Mouse (Mus musculus) heart, embryonic 12.5 days (tissue): ENCODE data around the gene Cdh22. TPM values are rescaled to one million over a fixed set of nuclear protein-coding genes. Genes with fewer than 3 reads are reported as not detected.

ENCODE experiments used
- ATAC-seq: fragments of 200-750 bp; cut with Nextera tagmentation; 2 replicates; pipeline ENCODE4 v1.8.0; 2017; ENCODE audit warnings: moderate TSS enrichment, moderate library complexity; ENCODE audit not compliant: insufficient number of reproducible peaks, low FRiP score
- H3K27ac ChIP-seq: fragments of 300-500 bp; sonication (generic); 2 replicates; pipeline ENCODE4 v1.5.1; 2016; ENCODE audit warnings: mild to moderate bottlenecking, moderate library complexity; ENCODE audit not compliant: poor library complexity, severe bottlenecking
- H3K27me3 ChIP-seq: fragments of 300-500 bp; sonication (generic); replicated peaks from 2 replicates; pipeline ENCODE4 v1.6.1; 2016; ENCODE audit warnings: mild to moderate bottlenecking, moderate library complexity
- H3K36me3 ChIP-seq: fragments of 300-500 bp; sonication (generic); 2 replicates; pipeline ENCODE4 v1.6.1; 2016; ENCODE audit warnings: mild to moderate bottlenecking, moderate library complexity
- H3K4me1 ChIP-seq: fragments of 300-500 bp; sonication (generic); replicated peaks from 2 replicates; pipeline ENCODE4 v1.6.1; 2016; ENCODE audit warnings: mild to moderate bottlenecking
- H3K4me2 ChIP-seq: fragments of 300-500 bp; sonication (generic); 2 replicates; pipeline ENCODE4 v1.6.1; 2016; ENCODE audit warnings: mild to moderate bottlenecking, moderate library complexity
- H3K4me3 ChIP-seq: fragments of 300-500 bp; sonication (generic); 2 replicates; pipeline ENCODE4 v1.5.1; 2016; ENCODE audit warnings: mild to moderate bottlenecking
- H3K9ac ChIP-seq: fragments of 300-500 bp; sonication (generic); 2 replicates; pipeline ENCODE4 v1.6.1; 2016; ENCODE audit warnings: mild to moderate bottlenecking, moderate library complexity
- H3K9me3 ChIP-seq: fragments of 300-500 bp; sonication (generic); replicated peaks from 2 replicates; pipeline ENCODE4 v1.6.1; 2016; ENCODE audit warnings: mild to moderate bottlenecking, moderate library complexity
- WGBS: fragments of 180-500 bp; shearing (Covaris S2); methylation state at CpG from one replicate; pipeline ENCODE4 v1.1.7; 2016; 5-methylcytosine and 5-hydroxymethylcytosine counted together
- polyA plus RNA-seq: library from polyadenylated mRNA; unstranded; fragments of >200 nt; fragmentation: Nextera tagmentation; extraction: Ambion mirVana; gene quantifications from 2 replicates; pipeline ENCODE4 v1.2.1, GENCODE M21; 2016

Gene Cdh22
- polyA plus RNA-seq, 1 experiment from 2014 or later = not detected

DNA sequence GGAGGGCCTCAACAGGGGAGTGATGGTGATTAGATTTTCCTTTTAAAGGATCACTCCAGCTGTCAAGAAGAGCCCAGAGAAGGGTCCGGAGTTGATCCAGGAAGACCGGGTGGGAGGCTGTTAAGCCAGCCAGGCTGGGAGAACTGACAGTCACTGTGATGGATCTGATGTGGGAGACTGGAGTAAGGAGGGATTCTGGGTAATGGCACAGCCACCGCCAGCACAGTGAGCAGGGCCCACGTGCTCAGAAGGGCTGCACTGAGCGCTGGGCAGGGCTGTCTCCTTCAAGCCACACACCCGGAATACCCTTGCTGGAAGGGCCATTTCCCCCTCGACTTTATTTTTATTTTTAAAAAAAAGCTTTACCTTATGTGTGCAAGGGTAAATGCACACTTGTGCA is 29.7 kb downstream of the Cdh22 start:
- no peak for ATAC-seq

DNA sequence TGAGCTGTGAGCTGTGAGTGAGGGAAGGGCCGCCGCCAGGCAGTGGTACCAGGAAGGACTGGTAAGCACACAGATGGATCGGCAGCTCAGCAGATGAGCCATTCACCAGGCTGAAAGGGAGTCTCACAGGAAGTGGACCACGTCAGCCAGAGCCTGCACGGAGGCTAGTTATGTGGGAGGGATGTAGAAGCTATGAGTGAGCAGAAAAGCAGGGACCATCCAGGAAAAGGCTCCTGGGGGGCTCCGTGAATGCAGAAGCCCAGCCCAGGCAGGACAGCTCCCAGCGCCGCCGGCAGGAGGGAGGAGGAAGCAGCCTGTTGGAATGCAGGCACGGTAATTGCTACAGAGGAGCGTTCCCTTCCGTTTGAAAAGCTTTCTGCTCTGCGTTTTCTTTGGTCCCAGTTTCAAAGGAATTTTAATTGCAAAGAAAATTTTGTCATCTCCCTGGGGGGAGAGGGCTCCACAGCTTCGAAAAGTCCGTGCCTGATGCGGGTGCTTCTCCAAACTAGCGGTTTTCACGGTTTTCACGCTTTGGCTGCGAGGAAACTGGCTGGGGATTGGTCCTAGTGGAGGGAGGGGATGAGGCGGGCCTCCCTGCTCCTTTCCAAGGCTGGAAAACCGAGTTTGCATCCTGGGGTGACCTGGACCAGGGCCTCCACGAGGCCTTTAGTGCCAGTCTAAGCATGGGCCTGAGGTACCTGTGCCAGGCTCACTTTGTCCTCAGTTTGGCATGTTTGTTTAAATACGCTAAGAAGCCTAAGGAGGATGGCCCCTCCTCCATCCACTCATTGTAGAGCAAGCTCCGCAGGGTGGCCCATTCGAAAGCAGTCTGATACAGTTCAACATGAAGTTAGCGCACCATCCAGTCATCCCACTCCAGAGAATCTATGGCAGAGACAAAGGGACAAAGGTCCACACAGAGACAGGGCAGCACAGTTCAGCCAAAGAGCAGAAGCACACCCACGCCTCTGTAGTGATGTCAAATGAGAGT is 32.6 kb downstream of the Cdh22 start:
- 6% methylated on average over 28 of the region's 28 CpGs for WGBS
- Histone ChIP-seq H3K4me3 (peak overlapping the region; percentile 32), H3K27ac (no peak overlapping the region), H3K9me3 (0 out of 2 replicates have a peak, but pooled peaks cover 3% of the 10 kb centered on the region), H3K4me1 (peaks cover 7% of the 10 kb centered on the region), H3K36me3 (no peaks in the 10 kb centered on the region), H3K4me2 (peak overlapping the region; percentile 67), H3K27me3 (peaks cover 92% of the 10 kb centered on the region), H3K9ac (peak overlapping the region; percentile 28; the same call in 1 of the 2 replicates)
- ATAC-seq = no peak

More for the DNA sequence above, 29.7 kb downstream of the Cdh22 start:
- no peaks in the 10 kb centered on the region for H3K9me3 ChIP-seq
- no peak overlapping the region for H3K4me3 ChIP-seq
- peaks cover 7% of the 10 kb centered on the region for H3K4me1 ChIP-seq
- no peak overlapping the region for H3K27ac ChIP-seq
- no peaks in the 10 kb centered on the region for H3K36me3 ChIP-seq
- H3K27me3 ChIP-seq = peaks cover 90% of the 10 kb centered on the region
- 30% methylated on average over 7 of the region's 7 CpGs for WGBS
- no peak overlapping the region for H3K9ac ChIP-seq
- no peak overlapping the region for H3K4me2 ChIP-seq

DNA sequence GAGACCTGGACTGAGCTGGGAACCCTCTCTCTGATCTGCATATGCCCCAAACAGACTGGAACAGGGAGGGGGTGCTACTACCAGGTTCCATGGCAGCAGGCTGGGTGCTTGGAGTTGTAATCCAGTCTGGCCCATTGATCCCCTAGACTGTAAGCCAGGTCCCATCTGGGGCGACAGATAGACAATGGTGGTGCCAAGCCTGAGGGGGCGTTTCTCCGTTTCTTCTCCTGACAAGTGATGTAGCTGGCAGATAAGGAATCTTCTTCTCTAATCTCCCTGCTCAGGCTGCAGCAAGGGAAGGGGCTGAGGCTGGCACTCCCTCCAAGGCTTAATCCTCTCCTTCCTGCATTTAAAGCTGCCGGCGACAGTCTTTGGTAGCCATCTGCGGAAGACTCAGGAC is 37.1 kb downstream of the Cdh22 start:
- H3K27ac ChIP-seq = no peak overlapping the region
- H3K36me3 ChIP-seq = no peaks in the 10 kb centered on the region
- ATAC-seq = no peak
- no peak overlapping the region for H3K4me3 ChIP-seq
- H3K4me2 ChIP-seq = no peak overlapping the region
- H3K9me3 ChIP-seq = 0 out of 2 replicates have a peak, but pooled peaks cover 3% of the 10 kb centered on the region
- WGBS = 36% methylated on average over 6 of the region's 6 CpGs
- peaks cover 14% of the 10 kb centered on the region for H3K4me1 ChIP-seq
- no peak overlapping the region for H3K9ac ChIP-seq
- peaks cover 93% of the 10 kb centered on the region for H3K27me3 ChIP-seq

DNA sequence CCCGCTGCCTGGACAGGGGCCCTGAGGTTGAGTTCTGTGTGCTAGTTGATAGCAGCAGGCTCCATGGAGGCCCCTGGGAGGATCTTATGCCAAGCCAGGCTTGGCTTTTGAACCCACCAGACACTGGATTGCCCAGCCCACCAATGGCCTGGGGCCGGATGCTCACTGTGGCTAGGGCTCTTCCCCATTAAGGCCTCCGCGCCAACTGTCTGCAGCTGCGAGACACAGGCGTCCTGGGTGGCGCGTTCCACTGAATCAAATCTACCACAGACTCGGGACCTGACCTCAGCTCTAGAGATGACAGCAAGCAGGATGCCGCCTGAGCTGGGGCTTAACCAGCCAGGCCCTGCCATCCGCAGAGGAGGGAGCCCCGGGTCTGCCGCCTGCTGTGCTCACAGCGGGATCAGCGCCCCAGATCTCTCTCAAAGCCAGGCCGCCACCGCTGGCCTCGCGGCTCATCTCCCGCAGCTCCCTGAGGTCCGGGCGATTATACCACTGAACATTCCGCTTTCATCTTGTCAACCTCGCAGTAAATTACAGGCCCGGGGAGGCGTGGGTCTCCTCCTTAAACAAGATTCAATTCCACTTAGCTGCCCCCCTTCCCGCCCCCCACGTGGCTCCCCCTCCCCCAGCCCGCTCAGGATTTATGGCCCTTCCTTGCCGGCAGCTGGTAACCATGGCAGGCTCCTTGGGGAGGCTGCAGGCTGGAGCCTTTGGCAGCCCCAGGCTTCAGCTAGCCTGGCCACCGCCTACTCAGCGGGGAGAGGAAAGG is 39.1 kb downstream of the Cdh22 start:
- WGBS = 8% methylated on average over 32 of the region's 32 CpGs
- H3K4me1 ChIP-seq = peaks cover 8% of the 10 kb centered on the region; the same call in 1 of the 2 replicates
- no peak overlapping the region for H3K27ac ChIP-seq
- peak overlapping the region; percentile 24 for H3K4me2 ChIP-seq
- H3K36me3 ChIP-seq = no peaks in the 10 kb centered on the region
- no peak overlapping the region for H3K9ac ChIP-seq
- ATAC-seq = no peak
- H3K4me3 ChIP-seq = no peak overlapping the region
- peaks cover 93% of the 10 kb centered on the region for H3K27me3 ChIP-seq
- H3K9me3 ChIP-seq = 0 out of 2 replicates have a peak, but pooled peaks cover 3% of the 10 kb centered on the region

DNA sequence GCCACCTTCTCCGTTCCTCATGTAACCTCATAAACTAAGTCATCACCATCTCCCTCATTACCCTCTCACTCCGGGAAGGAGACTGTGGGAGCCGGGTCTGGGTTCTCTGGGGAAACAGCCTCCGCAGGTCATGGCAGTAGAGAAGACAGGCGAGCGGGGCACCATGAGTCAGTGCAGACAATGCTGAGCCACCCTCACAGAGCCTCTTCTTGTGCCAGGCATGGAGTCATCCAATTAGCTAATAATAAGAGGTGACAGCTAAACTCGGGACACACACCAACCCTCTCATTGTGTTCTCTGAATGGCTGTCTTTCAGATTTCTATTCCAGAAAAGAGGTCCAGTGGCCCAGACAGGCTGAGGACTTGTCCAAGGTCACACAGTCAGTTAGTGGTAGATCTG is 43.2 kb downstream of the Cdh22 start:
- Histone ChIP-seq H3K27me3 (peaks cover 88% of the 10 kb centered on the region), H3K4me2 (no peak overlapping the region), H3K4me3 (no peak overlapping the region), H3K27ac (no peak overlapping the region), H3K36me3 (no peaks in the 10 kb centered on the region), H3K4me1 (peaks cover 8% of the 10 kb centered on the region; the same call in 1 of the 2 replicates), H3K9me3 (no peaks in the 10 kb centered on the region), H3K9ac (no peak overlapping the region)
- ATAC-seq = no peak
- WGBS = 78% methylated on average over 7 of the region's 7 CpGs

DNA sequence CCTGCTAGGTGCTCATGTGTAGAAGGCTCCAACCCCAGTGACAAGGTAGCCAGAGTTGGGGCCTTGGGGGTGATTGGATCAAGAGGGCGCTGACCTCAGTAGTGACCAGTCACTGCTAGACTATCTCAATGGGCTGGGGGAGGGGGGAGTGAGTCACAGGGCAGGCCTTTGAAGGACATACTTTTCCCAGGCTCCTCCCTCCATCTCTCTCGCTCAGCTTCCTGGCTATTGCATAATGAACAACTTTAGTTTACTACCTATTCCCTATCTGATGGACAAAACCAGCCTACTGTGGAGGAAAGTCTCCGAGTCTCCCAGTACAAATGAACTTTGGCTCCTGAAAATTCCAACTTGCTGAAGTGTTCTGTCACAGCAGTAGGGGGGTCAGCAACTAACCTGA is 45.1 kb downstream of the Cdh22 start:
- Histone ChIP-seq H3K4me3 (no peak overlapping the region), H3K27me3 (peaks cover 79% of the 10 kb centered on the region), H3K4me1 (no peaks in the 10 kb centered on the region), H3K4me2 (no peak overlapping the region), H3K27ac (no peak overlapping the region), H3K36me3 (no peaks in the 10 kb centered on the region), H3K9ac (no peak overlapping the region), H3K9me3 (no peaks in the 10 kb centered on the region)
- ATAC-seq = no peak
- 50% methylated on average over 3 of the region's 3 CpGs for WGBS

DNA sequence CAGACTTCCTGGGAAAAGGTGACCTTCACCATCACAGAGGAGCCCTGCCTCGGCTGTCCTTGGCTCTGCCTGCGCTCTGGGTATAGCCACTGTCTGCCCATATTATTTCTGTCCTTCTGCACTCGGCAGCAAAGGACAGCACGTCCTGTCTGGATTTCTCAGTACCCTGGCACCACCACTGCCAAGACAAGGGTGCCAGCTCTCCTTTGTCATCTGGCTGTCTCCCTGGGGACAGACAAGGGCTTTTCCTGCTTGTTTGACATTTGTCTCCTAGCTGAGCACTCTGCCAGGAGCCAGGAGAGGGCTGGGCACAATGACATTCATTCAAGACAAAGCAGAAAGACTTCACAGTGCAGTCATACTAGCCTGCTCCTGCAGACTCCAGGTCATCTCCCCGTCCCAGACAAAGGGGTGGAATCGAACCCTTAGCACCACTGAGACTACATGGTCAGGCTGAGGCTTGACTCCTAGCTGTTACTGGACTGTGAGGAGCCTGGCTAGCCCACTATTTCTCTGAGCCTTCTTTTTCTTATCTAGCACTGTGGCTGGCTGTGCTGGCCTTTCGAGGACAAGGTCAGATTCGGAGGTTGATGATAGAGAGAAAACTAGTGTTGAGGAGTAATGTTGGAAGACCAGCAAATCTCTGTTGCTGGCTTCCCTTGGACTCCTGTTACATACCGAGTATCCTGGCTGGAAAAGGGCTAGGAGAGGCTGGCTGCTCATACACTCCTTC is 46.8 kb downstream of the Cdh22 start:
- Histone ChIP-seq H3K4me3 (no peak overlapping the region), H3K36me3 (no peaks in the 10 kb centered on the region), H3K4me2 (no peak overlapping the region), H3K9ac (no peak overlapping the region), H3K9me3 (no peaks in the 10 kb centered on the region), H3K27me3 (peaks cover 77% of the 10 kb centered on the region), H3K4me1 (peaks cover 9% of the 10 kb centered on the region), H3K27ac (no peak overlapping the region)
- no peak for ATAC-seq
- WGBS = 62% methylated on average over 9 of the region's 9 CpGs

DNA sequence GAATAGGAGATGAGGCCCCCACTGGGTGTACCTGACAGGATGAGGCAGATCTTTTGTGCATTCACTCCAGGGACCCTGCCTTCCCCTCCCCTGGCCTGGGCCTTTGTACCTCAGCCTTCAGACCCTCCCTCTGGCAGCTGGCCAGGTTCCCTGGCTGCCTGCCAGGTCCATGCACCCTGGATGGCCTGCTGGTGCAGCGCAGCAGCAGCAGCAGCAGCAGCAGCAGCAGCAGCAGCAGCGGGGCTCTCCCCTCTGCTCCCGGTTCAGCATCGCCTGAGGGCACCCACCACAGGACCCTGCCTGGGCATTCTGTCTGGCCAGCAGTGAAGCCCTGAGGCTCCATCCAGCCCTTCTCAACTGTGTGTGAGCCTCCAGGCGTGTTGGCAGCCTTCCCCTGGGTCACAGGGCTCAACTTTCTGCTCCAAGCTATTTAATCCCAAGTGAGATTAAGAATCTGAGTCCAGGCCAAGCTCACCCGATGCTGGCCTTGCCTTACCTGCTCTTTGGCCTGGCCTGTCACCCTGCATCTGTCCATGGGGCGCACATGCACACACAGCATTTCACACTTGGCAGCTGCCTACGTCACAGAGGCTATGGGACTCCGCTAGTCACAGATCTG is 50.5 kb downstream of the Cdh22 start:
- H3K27me3 ChIP-seq = peaks cover 84% of the 10 kb centered on the region
- H3K9ac ChIP-seq = no peak overlapping the region
- H3K36me3 ChIP-seq = no peaks in the 10 kb centered on the region
- no peak overlapping the region for H3K27ac ChIP-seq
- H3K4me3 ChIP-seq = no peak overlapping the region
- H3K4me2 ChIP-seq = no peak overlapping the region
- H3K9me3 ChIP-seq = no peaks in the 10 kb centered on the region
- ATAC-seq = peak; percentile 65; the same call in 1 of the 2 replicates
- WGBS = 40% methylated on average over 9 of the region's 9 CpGs
- peaks cover 14% of the 10 kb centered on the region for H3K4me1 ChIP-seq

DNA sequence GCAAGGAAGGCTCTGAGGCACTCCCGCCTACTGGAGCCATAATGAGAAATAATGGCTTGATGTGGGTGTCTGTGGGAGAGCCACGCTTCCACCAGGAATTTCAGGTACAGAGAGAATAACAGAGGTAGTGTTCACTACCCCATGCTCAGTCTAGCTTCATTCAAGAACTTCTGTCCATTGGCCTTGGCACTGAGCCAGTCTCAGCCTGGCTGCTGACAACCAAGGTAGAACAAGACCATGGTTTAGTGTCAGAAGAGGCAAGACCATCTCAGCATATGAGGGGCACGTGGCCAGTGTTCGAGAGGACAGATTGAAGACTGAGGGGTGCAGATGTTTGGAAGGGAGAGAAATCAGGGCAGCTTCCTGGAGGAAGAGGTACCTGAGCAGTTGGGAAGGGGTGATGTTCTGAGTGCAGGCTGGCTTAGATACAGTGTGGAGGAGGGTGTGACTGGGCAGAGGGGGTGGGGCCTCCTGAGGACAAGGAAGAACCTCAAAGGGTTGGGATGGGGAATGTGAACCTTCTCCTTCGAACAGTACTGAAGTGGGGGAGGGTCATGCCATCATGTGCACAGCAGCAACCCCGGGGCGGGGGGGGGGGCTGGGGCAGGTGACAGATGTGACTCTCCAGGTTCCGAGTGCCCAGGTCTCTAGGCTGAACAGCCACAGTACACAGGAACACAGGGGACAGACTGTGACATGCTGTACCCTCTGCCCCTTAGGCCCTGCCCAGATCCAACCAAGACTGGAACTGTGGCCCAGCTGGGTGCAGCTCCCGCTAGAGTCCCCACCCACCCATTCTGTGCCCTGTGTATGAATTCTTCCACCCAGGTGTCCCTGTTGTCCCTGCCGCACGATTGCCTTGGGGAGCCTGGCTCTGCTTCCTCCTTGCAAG is 52.3 kb downstream of the Cdh22 start:
- H3K27me3 ChIP-seq = peaks cover 84% of the 10 kb centered on the region
- ATAC-seq = no peak
- no peak overlapping the region for H3K4me3 ChIP-seq
- WGBS = 49% methylated on average over 11 of the region's 11 CpGs
- H3K4me2 ChIP-seq = no peak overlapping the region
- no peak overlapping the region for H3K9ac ChIP-seq
- H3K36me3 ChIP-seq = no peaks in the 10 kb centered on the region
- H3K9me3 ChIP-seq = no peaks in the 10 kb centered on the region
- H3K27ac ChIP-seq = no peak overlapping the region
- peaks cover 14% of the 10 kb centered on the region for H3K4me1 ChIP-seq

DNA sequence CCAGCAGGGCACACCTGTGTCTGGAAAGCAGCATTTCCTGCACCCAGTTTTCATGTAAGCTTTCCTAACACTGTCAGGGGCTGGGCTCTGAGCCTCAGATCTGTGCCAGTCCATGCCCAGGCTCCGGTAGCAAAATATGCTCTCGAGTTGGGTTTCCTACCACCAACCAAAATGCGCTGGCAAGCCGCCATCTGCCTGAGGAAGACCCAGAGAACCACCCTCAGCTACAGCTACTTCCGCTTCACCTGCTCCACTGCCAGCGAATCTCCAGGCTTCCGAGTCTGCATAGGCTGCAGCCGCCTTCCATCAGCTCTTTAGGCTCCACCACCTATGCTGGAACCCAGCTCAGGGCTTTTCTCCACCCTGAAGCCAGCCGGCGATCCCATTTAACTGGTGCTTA is 55.4 kb downstream of the Cdh22 start:
- 50% methylated on average over 10 of the region's 10 CpGs for WGBS

More for the DNA sequence above, 55.4 kb downstream of the Cdh22 start:
- Histone ChIP-seq H3K27ac (no peak overlapping the region), H3K4me2 (no peak overlapping the region), H3K27me3 (peaks cover 96% of the 10 kb centered on the region), H3K4me1 (peaks cover 12% of the 10 kb centered on the region), H3K9ac (no peak overlapping the region), H3K9me3 (no peaks in the 10 kb centered on the region), H3K4me3 (no peak overlapping the region), H3K36me3 (no peaks in the 10 kb centered on the region)
- ATAC-seq = no peak
